Mouse (Mus musculus): ENCODE measurements around the gene Rasa3.

Gene Rasa3

GRCm38 (mm10) chr8:13616831-13617505, 60.4 kb downstream of the Rasa3 start:
- DNase-seq (ENCODE audit: low read depth), result no peak

DNA sequence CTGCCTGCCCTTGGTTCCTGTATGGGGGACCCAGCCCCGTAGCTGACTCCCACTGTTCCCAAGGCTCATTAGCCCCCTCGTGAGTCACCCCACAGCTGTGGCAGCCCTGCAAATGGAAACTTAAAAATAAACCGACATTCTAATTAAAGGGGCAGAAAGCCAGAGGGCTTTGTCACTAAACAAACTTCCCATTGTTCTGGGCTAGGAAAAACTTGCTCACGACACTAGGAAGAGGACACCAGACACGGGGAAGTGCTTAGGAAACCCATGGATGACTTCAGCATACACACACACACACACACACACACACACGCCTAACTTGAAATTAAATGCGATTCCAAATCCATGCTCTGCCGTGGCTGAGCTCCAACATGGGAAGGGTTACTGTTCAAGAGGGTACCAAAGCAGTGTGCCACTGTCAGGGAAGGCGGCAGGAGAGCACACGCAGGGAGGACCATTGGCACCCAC, 62.4 kb downstream of the Rasa3 start:
- DNase-seq (ENCODE audit: low read depth), result peak; percentile 67

DNA sequence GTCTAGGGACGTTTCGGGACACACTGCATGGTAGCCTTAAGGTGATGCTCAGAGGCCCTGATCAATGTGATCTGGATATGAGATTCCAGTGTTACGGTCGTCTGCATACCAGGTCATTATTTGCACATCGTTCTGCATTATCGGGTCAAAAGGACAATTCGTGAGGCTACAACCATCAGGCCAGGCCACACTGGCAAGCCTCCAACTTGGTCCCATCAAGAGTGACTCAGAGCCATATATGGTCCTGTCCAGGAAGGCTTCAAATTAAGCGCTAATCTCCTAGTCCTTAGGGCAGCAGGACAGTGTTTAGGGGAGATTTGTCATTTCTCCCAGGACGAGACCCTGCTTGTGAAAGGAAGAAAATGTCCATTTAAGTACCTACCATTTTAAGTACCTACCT, 63.3 kb downstream of the Rasa3 start:
- DNase-seq (ENCODE audit: low read depth), result no peak

- no peak for DNase-seq (ENCODE audit: low read depth)
Observed at GRCm38 (mm10) chr8:13611702-13612101, 65.7 kb downstream of the Rasa3 start.

DNA sequence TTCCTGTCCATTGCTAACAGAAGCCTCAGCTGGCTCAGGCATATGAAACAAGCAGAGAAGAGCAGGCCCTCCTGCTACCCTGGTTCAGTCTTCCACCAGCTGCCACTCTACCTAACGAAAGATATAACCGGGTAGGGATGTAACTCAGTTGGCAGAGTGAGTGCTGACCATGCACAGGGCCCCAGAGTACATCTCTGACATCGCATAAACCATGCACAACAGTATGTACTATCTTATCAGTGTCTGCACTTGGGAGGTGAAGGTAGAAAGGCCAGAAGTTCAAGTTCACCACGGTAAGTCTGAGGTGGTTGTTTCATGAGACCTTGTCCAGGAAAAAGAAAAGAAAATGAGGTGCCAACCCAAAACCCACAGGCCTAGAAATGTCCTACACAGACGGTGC, 67.4 kb downstream of the Rasa3 start:
- no peak for DNase-seq (ENCODE audit: low read depth)

DNA sequence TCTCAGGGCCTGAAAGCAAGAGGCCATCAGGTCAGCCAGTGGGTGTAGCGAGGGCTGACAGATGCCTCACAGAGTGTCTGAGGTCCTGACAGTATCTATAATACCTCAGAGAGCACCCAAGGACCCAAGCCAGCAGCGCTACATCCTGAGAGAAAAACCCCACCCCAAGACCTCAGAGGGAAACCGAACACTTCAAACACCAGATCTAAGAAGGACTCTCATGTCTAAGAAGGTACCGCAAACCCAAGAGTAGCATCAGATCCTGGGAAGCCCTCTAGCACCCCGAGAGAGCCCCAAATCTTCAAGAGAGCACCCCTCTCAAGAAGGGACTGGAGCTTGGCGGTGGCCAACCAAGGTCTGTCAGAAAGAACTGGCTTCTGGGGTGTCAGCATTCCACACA, 68.5 kb downstream of the Rasa3 start:
- DNase-seq (ENCODE audit: low read depth), result no peak

DNA sequence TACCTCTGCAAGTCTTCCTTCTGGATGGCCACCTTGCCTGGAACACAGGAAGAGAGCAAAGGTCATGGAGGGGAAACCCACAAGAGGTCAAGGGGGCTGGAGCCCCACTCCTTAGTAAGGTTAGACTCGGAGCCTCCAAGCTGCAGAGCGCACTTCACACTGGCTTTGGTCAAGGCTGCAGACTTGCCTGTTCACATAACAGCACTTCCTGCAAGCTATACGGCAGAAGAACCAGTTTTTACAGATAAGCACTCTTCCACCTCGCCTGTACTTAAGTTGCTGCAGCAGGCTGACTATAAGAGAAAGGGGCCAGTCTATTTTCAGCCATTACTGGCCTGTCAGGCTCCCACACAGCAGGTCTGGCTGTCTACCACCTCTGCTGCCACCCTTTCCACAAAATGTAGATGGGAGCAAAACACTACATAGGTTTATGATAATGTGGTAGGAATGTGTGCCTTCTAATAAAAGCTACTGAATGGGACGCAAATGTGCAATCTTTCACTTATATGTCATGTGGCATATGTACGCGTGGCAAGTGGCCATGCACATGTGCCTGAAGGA, 71.4 kb downstream of the Rasa3 start:
- no peak for DNase-seq (ENCODE audit: low read depth)

- DNase-seq (ENCODE audit: low read depth), result peak; percentile 75
Observed at GRCm38 (mm10) chr8:13602621-13603020, 74.8 kb downstream of the Rasa3 start.

GRCm38 (mm10) chr8:13601166-13601565, 76.2 kb downstream of the Rasa3 start:
- DNase-seq (ENCODE audit: low read depth), result no peak

DNA sequence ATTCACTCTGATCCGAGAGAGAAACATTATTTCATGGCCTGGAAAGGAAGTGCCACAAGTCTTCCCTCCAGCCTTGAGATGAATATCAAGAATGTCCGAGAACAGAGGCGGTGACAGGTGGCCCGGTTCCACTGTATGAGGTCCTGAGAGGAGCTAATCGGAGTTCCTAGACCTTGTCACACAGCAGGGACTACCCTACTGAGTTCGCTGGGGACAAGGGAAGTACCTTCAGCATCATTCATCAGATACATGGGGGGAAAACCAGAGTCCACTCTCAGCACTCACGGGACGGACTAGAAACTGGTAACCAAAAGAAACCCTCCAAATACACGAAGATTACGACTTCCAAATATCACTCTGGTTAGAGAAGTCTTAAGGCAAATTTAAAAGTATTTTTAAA, 76.7 kb downstream of the Rasa3 start:
- no peak for DNase-seq (ENCODE audit: low read depth)

- no peak for DNase-seq (ENCODE audit: low read depth)
Observed at GRCm38 (mm10) chr8:13600204-13600603, 77.2 kb downstream of the Rasa3 start.

DNA sequence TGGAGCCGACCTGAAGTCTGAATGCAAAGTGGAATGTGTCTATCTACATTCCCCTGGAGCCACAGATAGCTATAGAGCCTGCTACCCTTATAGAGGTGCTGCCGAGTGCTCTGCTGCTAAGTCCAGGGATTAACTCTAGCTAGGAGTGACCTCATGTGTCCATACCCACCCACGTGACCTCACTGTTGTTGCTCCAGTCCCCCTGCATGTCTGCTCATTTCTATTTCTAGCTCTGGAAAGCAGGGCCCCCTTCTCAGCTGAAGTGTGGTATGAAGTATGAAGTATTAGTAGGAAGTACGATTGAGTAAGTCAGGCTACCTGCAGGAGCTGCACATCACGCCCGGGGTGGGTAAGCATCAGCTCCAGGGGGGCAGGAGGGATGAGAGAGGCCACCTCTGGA, 79.6 kb downstream of the Rasa3 start:
- no peak for DNase-seq (ENCODE audit: low read depth)

DNA sequence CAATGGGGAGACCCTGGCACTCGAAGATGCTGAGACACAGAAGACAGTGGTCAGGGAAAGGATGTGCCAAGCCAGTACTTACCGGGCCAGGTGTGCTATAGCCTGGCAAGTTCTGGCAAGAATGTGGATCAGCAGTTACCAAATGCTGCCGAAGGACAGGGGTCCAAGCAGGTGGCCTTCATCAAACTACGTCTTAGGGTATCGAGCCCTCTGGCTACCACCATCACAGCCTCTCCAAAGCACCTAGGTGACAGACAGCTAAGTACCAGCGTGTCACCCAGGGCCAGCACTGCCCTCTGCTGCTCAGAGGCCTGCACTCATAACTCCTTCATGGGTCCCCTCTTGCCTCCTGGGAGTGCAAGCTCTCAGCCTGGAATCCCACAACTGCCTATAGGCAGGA, 81.5 kb downstream of the Rasa3 start:
- no peak for DNase-seq (ENCODE audit: low read depth)

DNA sequence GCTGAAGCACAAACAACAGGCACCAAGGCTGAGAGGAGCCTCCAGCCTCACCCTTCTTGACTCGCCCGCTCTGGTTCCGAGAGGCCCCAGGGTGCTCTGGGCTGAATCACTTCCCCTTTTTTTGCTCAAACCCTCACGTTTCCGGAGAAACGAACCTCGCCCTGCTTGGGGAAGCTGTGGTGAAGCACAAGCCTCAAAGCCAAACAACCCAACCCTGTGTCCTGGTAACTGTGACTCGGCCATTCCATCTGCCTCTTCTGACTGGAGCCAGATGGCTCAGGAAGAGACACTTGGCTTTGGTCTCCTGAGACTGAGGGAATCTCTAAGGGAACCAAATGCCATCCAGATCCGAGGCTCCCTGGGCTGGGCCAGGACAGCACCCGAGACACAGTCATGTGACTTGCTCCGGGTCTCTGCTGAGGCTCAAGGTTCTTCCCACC, 82.5 kb downstream of the Rasa3 start:
- DNase-seq (ENCODE audit: low read depth), result peak; percentile 71

DNA sequence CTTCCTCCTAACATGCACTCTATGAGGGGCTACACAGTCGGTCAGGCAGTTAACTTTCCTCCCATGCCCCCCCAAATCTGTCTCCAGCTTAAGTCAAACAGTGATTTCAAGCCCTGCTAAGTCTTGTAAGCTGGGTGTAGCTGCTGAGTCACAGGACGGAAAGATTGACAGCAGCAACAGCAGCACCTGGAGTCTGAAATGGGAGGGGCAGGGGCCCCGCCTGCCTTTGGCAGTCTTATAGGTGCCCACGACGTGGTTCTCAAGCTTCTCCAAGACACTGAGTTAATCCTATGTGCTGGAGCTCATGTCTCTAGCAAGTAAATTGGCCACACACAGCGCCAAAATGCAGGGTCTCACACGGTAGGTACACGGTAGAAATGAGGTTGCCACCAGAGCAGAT, 84.1 kb downstream of the Rasa3 start:
- no peak for DNase-seq (ENCODE audit: low read depth)

- DNase-seq (ENCODE audit: low read depth), result no peak
Observed at GRCm38 (mm10) chr8:13591246-13591645, 86.2 kb downstream of the Rasa3 start.

- DNase-seq (ENCODE audit: low read depth), result no peak
Observed at GRCm38 (mm10) chr8:13589071-13589470, 88.3 kb downstream of the Rasa3 start.

- no peak for DNase-seq (ENCODE audit: low read depth)
Observed at GRCm38 (mm10) chr8:13584652-13585051, 92.8 kb downstream of the Rasa3 start.

DNA sequence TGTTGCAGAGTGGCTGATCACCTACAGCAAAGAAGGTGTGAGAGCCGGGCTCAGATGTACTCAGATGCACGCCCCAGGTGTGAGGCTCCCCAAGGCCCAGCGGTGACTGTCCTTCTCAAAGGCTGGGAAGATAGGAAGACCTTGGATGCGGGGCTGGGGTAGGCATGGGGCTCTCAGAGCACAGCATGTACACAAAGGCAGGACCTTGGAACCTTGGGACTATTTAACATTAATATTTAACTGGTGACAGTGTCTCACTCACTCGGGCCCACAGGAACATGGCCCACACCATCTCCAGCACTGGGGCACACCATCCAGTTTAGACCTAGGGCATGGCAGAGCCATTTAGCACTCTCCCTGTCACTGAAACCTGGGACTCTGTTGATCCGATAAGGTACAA, 99.5 kb downstream of the Rasa3 start:
- DNase-seq (ENCODE audit: low read depth), result no peak

- no peak for DNase-seq (ENCODE audit: low read depth)
Observed at GRCm38 (mm10) chr8:13571999-13572398, 105.4 kb downstream of the Rasa3 start.

GRCm38 (mm10) chr8:13562118-13562517, 115.3 kb downstream of the Rasa3 start, which contains the start of gene 1700029H14Rik:
1700029H14Rik (minus strand) TSS chr8:13562461.
- no peak for DNase-seq (ENCODE audit: low read depth)

DNA sequence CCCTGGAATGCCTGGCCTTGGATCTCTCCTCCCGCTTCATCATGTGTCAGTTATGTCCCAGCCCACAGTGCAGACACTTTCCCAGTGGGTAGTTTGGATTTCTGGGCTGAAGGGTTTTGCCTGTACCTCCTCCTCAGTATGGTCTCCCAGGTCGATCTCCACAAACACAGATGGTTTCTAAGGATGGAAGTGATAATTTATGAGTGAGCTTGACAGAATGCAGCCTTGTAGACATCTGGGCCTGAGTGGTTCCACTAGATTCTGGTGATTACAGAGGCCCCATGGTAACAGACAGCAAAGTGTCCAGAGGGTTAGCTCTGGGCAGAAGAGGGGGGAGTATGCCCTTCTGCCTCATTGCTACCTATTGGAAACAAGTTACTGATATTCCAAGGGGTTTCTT, 119.9 kb downstream of the Rasa3 start:
- no peak for DNase-seq (ENCODE audit: low read depth)

- DNase-seq (ENCODE audit: low read depth), result no peak
Observed at GRCm38 (mm10) chr8:13551574-13551830, 125.9 kb downstream of the Rasa3 start.
